Mouse (Mus musculus) stomach, embryonic 15.5 days (tissue): Measurements from ENCODE around the gene Rev3l. TPM values are rescaled to one million over a fixed set of nuclear protein-coding genes. Genes with fewer than 3 reads are reported as not detected.

ENCODE experiments used
- ATAC-seq: fragments of 200-750 bp; cut with Nextera tagmentation; 2 replicates; pipeline ENCODE4 v1.8.0; 2017; ENCODE audit warnings: low read depth, moderate number of reproducible peaks, moderate TSS enrichment; ENCODE audit not compliant: insufficient read depth, low FRiP score
- H3K27ac ChIP-seq: fragments of 300-500 bp; sonication (generic); 2 replicates; pipeline ENCODE4 v1.5.1; 2015; ENCODE audit warnings: mild to moderate bottlenecking, inconsistent platforms
- H3K27me3 ChIP-seq: fragments of 300-500 bp; sonication (generic); replicated peaks from 2 replicates; pipeline ENCODE4 v1.6.1; 2015; ENCODE audit warnings: inconsistent platforms
- H3K36me3 ChIP-seq: fragments of 300-500 bp; sonication (generic); 2 replicates; pipeline ENCODE4 v1.6.1; 2015; ENCODE audit warnings: inconsistent platforms
- H3K4me1 ChIP-seq: fragments of 300-500 bp; sonication (generic); 2 replicates; pipeline ENCODE4 v1.6.1; 2015; ENCODE audit warnings: inconsistent platforms
- H3K4me2 ChIP-seq: fragments of 300-500 bp; sonication (generic); 2 replicates; pipeline ENCODE4 v1.6.1; 2015; ENCODE audit warnings: mild to moderate bottlenecking, inconsistent platforms
- H3K4me3 ChIP-seq: fragments of 300-500 bp; sonication (generic); replicated peaks from 2 replicates; pipeline ENCODE4 v1.5.1; 2015; ENCODE audit warnings: inconsistent platforms
- H3K9ac ChIP-seq: fragments of 300-500 bp; sonication (generic); 2 replicates; pipeline ENCODE4 v1.6.1; 2015; ENCODE audit warnings: inconsistent platforms
- H3K9me3 ChIP-seq: fragments of 300-500 bp; sonication (generic); 2 replicates; pipeline ENCODE4 v1.6.1; 2016; ENCODE audit warnings: inconsistent platforms
- WGBS: fragments of 180-500 bp; shearing (Covaris S2); methylation state at CpG from one replicate; pipeline ENCODE4 v1.1.7; 2015; 5-methylcytosine and 5-hydroxymethylcytosine counted together
- polyA plus RNA-seq: library from polyadenylated mRNA; unstranded; fragments of >200 nt; fragmentation: Nextera tagmentation; extraction: Ambion mirVana; gene quantifications from 2 replicates; pipeline ENCODE4 v1.2.1, GENCODE M21; 2015

The Rev3l gene
- polyA plus RNA-seq, 1 experiment from 2014 or later: 16.4 TPM

GRCm38 (mm10) chr10:39733101-39733399 is 1.1 kb downstream of the Rev3l start:
- WGBS: under 1% methylated on average over 9 of the region's 9 CpGs
- Histone ChIP-seq H3K36me3 (no peaks in the 10 kb centered on the region), H3K4me2 (peak overlapping the region; percentile 56), H3K9ac (peak overlapping the region; percentile 95), H3K4me3 (peak overlapping the region; percentile 97), H3K4me1 (0 out of 2 replicates have a peak, but pooled peaks cover 4% of the 10 kb centered on the region), H3K27ac (peak overlapping the region; percentile 99), H3K27me3 (no peaks in the 10 kb centered on the region), H3K9me3 (no peaks in the 10 kb centered on the region)
- no peak for ATAC-seq

- Histone ChIP-seq H3K4me1 (0 out of 2 replicates have a peak, but pooled peaks cover 4% of the 10 kb centered on the region), H3K4me3 (peak overlapping the region; percentile 97), H3K27me3 (no peaks in the 10 kb centered on the region), H3K27ac (peak overlapping the region; percentile 99; the same call in 1 of the 2 replicates), H3K9me3 (no peaks in the 10 kb centered on the region), H3K9ac (peak overlapping the region; percentile 95; the same call in 1 of the 2 replicates), H3K36me3 (no peaks in the 10 kb centered on the region), H3K4me2 (peak overlapping the region; percentile 56)
- no peak for ATAC-seq
- WGBS: 10% methylated on average over 10 of the region's 10 CpGs
Observed at GRCm38 (mm10) chr10:39733421-39733930, 1.6 kb downstream of the Rev3l start.

GRCm38 (mm10) chr10:39736187-39736586 is 4.3 kb downstream of the Rev3l start:
- no peaks in the 10 kb centered on the region for H3K4me1 ChIP-seq
- WGBS: 79% methylated on average over 4 of the region's 4 CpGs
- no peaks in the 10 kb centered on the region for H3K27me3 ChIP-seq
- no peak overlapping the region for H3K9ac ChIP-seq
- no peak overlapping the region for H3K27ac ChIP-seq
- no peak overlapping the region for H3K4me3 ChIP-seq
- no peak overlapping the region for H3K4me2 ChIP-seq
- H3K36me3 ChIP-seq: no peaks in the 10 kb centered on the region
- no peak for ATAC-seq
- H3K9me3 ChIP-seq: no peaks in the 10 kb centered on the region

DNA sequence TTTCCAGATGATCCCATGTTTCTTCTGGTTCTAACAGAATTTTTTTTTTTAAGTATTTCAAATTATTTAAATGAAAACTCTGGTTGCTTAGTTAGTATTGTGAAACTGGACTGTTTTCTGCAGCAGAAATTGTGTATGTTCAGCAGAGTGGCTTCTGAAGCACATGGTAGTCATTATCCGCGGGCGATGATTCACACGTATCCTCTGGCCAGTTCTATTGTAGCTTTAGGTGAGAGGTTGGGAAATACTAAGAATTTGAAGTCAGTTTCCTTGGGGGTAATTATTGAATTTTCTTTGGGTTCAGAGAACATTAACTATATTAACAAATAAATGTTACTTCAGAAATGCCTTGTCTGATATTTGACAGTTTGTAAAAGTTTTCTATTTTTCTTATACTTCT is 10.1 kb downstream of the Rev3l start:
- no peak for ATAC-seq
- H3K4me2 ChIP-seq: no peak overlapping the region
- H3K9ac ChIP-seq: no peak overlapping the region
- no peak overlapping the region for H3K27ac ChIP-seq
- WGBS: 73% methylated on average over 4 of the region's 4 CpGs
- no peaks in the 10 kb centered on the region for H3K4me1 ChIP-seq
- H3K4me3 ChIP-seq: no peak overlapping the region
- H3K36me3 ChIP-seq: no peaks in the 10 kb centered on the region
- no peaks in the 10 kb centered on the region for H3K27me3 ChIP-seq
- H3K9me3 ChIP-seq: no peaks in the 10 kb centered on the region

- no peak for ATAC-seq
- Histone ChIP-seq H3K4me1 (no peaks in the 10 kb centered on the region), H3K9ac (no peak overlapping the region), H3K4me3 (no peak overlapping the region), H3K27ac (no peak overlapping the region), H3K9me3 (no peaks in the 10 kb centered on the region), H3K27me3 (no peaks in the 10 kb centered on the region), H3K4me2 (no peak overlapping the region), H3K36me3 (0 out of 2 replicates have a peak, but pooled peaks cover 4% of the 10 kb centered on the region)
- 71% methylated on average over 1 of the region's 1 CpGs for WGBS
Observed at GRCm38 (mm10) chr10:39764752-39765151, 32.8 kb downstream of the Rev3l start.

DNA sequence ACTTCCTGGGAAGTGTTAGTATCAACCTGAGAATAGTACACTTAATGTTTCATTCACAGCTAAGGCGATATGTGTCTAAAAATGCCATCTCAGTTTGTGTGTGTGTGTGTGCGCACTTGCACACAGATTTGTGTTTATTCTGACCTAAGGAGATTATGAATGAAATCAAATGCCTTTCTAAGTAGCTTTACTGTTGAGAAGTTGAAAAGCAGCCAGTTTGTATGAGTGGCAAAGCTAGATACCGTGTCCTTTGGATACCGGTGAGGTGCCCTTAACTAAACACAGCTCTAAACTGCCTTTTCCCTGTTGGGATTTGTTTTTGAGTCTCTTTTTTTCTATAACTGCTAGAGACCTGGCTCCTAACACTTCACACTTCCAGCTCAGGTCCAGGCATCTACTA is 34.8 kb downstream of the Rev3l start:
- no peak for ATAC-seq
- Histone ChIP-seq H3K4me2 (no peak overlapping the region), H3K27ac (no peak overlapping the region), H3K9ac (no peak overlapping the region), H3K36me3 (no peaks in the 10 kb centered on the region), H3K4me3 (no peak overlapping the region), H3K9me3 (no peaks in the 10 kb centered on the region), H3K4me1 (no peaks in the 10 kb centered on the region), H3K27me3 (no peaks in the 10 kb centered on the region)
- 66% methylated on average over 4 of the region's 4 CpGs for WGBS

- Histone ChIP-seq H3K9ac (no peak overlapping the region), H3K4me2 (no peak overlapping the region), H3K27ac (no peak overlapping the region), H3K36me3 (no peaks in the 10 kb centered on the region), H3K4me1 (no peaks in the 10 kb centered on the region), H3K9me3 (no peaks in the 10 kb centered on the region), H3K4me3 (no peak overlapping the region), H3K27me3 (no peaks in the 10 kb centered on the region)
- no peak for ATAC-seq
- 69% methylated on average over 2 of the region's 2 CpGs for WGBS
Observed at GRCm38 (mm10) chr10:39772259-39772658, 40.3 kb downstream of the Rev3l start.

DNA sequence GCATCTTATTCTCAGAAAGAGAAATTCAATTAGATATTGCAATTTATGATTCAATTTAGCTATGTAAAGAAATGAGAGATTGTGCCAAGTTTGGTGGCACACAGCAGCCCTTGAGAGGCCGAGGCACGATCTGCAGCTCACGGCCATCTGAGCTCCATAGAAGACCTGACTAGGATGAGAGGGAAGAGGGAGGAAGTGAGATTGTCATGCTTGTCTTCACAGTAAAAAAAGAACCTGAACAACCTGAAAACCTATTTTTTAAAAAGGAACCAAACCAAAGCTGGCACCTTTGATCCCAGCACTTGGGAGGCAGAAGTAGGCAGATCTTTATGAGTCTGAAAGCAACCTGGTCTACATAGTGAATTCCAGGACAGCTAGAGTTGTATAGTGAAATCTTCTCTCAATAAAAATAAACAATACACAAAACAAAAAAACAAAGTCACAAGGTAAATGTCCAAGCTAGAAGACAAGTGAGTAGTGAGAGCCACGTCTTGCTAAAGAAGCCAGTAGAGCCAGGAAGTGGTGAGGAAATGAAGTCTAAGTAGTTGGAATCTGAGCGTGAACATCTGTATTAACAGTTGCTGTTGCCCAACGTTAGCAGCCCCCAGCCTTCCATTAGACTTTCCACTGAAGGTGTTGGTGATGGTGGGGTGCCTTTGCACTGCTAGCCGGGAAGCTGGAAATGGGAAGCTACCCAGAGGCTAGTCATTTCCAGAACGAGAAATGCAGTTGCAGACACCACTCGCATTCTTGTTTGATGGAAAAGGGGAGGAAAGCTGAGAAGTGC is 42.2 kb downstream of the Rev3l start:
- H3K36me3 ChIP-seq: no peaks in the 10 kb centered on the region
- no peaks in the 10 kb centered on the region for H3K4me1 ChIP-seq
- no peak overlapping the region for H3K4me3 ChIP-seq
- ATAC-seq: no peak
- no peak overlapping the region for H3K4me2 ChIP-seq
- WGBS: 71% methylated on average over 9 of the region's 9 CpGs
- H3K9me3 ChIP-seq: no peaks in the 10 kb centered on the region
- no peak overlapping the region for H3K9ac ChIP-seq
- no peaks in the 10 kb centered on the region for H3K27me3 ChIP-seq
- H3K27ac ChIP-seq: no peak overlapping the region

GRCm38 (mm10) chr10:39776927-39777326 is 45.0 kb downstream of the Rev3l start:
- Histone ChIP-seq H3K36me3 (no peaks in the 10 kb centered on the region), H3K9ac (no peak overlapping the region), H3K4me3 (no peak overlapping the region), H3K9me3 (no peaks in the 10 kb centered on the region), H3K27ac (no peak overlapping the region), H3K4me2 (no peak overlapping the region), H3K4me1 (no peaks in the 10 kb centered on the region), H3K27me3 (no peaks in the 10 kb centered on the region)
- 92% methylated on average over 3 of the region's 3 CpGs for WGBS
- no peak for ATAC-seq

DNA sequence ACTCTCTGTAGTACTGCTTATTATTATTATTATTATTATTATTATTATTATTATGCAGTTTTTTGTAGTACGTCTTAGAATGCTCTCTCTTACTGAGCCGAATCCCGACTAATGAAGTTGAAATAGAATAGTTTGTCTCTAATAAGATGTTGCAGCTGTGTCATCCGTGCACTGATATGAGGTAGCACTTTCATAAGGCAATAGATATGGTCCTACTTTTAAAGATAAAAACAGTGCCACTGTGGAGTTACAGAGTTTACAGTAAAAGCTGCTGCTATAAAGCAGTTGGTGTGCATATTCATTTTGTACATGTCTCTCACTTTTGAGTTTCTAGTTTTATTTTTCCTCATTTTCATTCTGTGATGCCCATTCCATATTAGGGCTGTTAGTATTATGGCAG is 46.4 kb downstream of the Rev3l start:
- no peak for ATAC-seq
- Histone ChIP-seq H3K4me3 (no peak overlapping the region), H3K9ac (no peak overlapping the region), H3K9me3 (no peaks in the 10 kb centered on the region), H3K4me1 (no peaks in the 10 kb centered on the region), H3K27me3 (no peaks in the 10 kb centered on the region), H3K27ac (no peak overlapping the region), H3K4me2 (no peak overlapping the region), H3K36me3 (no peaks in the 10 kb centered on the region)
- WGBS: 78% methylated on average over 4 of the region's 4 CpGs

DNA sequence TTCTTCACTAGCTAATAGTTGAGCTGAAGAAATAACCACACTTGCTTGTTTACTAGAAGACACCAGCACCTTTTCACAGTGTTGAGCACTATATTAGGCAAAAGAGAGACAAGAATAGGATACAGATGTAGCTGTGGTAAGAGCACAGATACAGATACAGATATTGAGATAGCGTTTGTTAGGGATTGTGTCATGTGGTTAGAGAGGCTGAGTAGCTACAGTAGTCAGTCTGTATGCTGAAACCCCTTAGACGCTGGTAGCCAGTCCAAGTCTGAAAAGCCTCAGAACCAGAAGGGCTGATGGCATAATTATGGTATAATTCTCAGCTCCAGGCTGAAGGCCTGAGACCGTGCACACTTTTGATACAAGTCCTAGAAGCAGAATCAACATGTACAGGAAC is 53.3 kb downstream of the Rev3l start:
- Histone ChIP-seq H3K9me3 (no peaks in the 10 kb centered on the region), H3K36me3 (no peaks in the 10 kb centered on the region), H3K27me3 (no peaks in the 10 kb centered on the region), H3K27ac (no peak overlapping the region), H3K4me1 (no peaks in the 10 kb centered on the region), H3K4me3 (no peak overlapping the region), H3K9ac (no peak overlapping the region), H3K4me2 (no peak overlapping the region)
- ATAC-seq: no peak
- 87% methylated on average over 3 of the region's 3 CpGs for WGBS

- 0 out of 2 replicates have a peak, but pooled peaks cover 8% of the 10 kb centered on the region for H3K36me3 ChIP-seq
- no peaks in the 10 kb centered on the region for H3K27me3 ChIP-seq
- no peak overlapping the region for H3K4me2 ChIP-seq
- no peaks in the 10 kb centered on the region for H3K4me1 ChIP-seq
- H3K4me3 ChIP-seq: no peak overlapping the region
- no peak overlapping the region for H3K27ac ChIP-seq
- H3K9ac ChIP-seq: no peak overlapping the region
- ATAC-seq: no peak
- WGBS: 75% methylated on average over 1 of the region's 1 CpGs
- no peaks in the 10 kb centered on the region for H3K9me3 ChIP-seq
Observed at GRCm38 (mm10) chr10:39793295-39793694, 61.4 kb downstream of the Rev3l start.
